Mouse (Mus musculus) erythroblast, embryonic 14.5 days (primary cell): ENCODE measurements around the gene Gm49337. TPM values are rescaled to one million over a fixed set of nuclear protein-coding genes. Genes with fewer than 3 reads are reported as not detected.

ENCODE experiments used
- H3K27me3 ChIP-seq: 2 replicates; pipeline ENCODE4 v1.6.1; 2012; ENCODE audit warnings: inconsistent platforms; ENCODE audit not compliant: control insufficient read depth
- H3K36me3 ChIP-seq: 2 replicates; pipeline ENCODE4 v1.6.1; 2012; ENCODE audit warnings: mild to moderate bottlenecking, inconsistent platforms; ENCODE audit not compliant: control insufficient read depth
- H3K4me1 ChIP-seq: 2 replicates; pipeline ENCODE4 v1.6.1; 2012; ENCODE audit warnings: inconsistent platforms; ENCODE audit not compliant: control insufficient read depth
- H3K4me3 ChIP-seq: replicated peaks from 2 replicates; pipeline ENCODE3; 2012; ENCODE audit warnings: moderate library complexity, mild to moderate bottlenecking, inconsistent platforms
- H3K9me3 ChIP-seq: 2 replicates; pipeline ENCODE4 v1.6.1; 2012; ENCODE audit warnings: low read length, inconsistent platforms, mixed read lengths; ENCODE audit not compliant: control insufficient read depth
- GATA1 ChIP-seq: IDR thresholded peaks from 2 replicates; pipeline ENCODE4 v1.6.1; 2012; ENCODE audit warnings: low read length, inconsistent platforms, mixed read lengths
- TAL1 ChIP-seq: IDR thresholded peaks from 3 replicates; pipeline ENCODE4 v1.6.1; 2012; ENCODE audit warnings: low read length, inconsistent platforms, mixed read lengths
- polyA plus RNA-seq: library from polyadenylated mRNA; stranded (reverse); fragments of >175 nt; gene quantifications from 2 replicates; pipeline ENCODE4 v1.2.3, GENCODE M21; 2012

Gm49337 gene
- polyA plus RNA-seq, 1 experiment, result not detected

- no peak overlapping the region for H3K4me3 ChIP-seq
- TF ChIP-seq GATA1 (no peak), TAL1 (no peak)
Measured at GRCm38 (mm10) chr4:116336294-116336693, 163.1 kb downstream of the Gm49337 start.

GRCm38 (mm10) chr4:116342119-116342518, 168.9 kb downstream of the Gm49337 start:
- Histone ChIP-seq H3K36me3 (no peaks in the 10 kb centered on the region), H3K4me3 (no peak overlapping the region), H3K4me1 (no peaks in the 10 kb centered on the region), H3K27me3 (no peaks in the 10 kb centered on the region), H3K9me3 (no peaks in the 10 kb centered on the region)
- TF ChIP-seq GATA1, result no peak
- TF ChIP-seq TAL1, result no peak

More at GRCm38 (mm10) chr4:116336294-116336693, 163.1 kb downstream of the Gm49337 start:
- Histone ChIP-seq H3K27me3 (no peaks in the 10 kb centered on the region), H3K4me1 (no peaks in the 10 kb centered on the region), H3K36me3 (no peaks in the 10 kb centered on the region), H3K9me3 (no peaks in the 10 kb centered on the region)

Other genes with a start within 250 kb of the Gm49337 start
- gene Dmbx1, start 233.5 kb upstream of the Gm49337 start, polyA plus RNA-seq, result not detected in 2 replicates
- gene Faah, start 155.5 kb upstream of the Gm49337 start, polyA plus RNA-seq, result 0.02 and 0.04 TPM in 2 replicates
- gene Nsun4, start 119.5 kb upstream of the Gm49337 start, polyA plus RNA-seq, result 0.01 and 0.06 TPM in 2 replicates
- 12.6 and 16.3 TPM in 2 replicates for gene Uqcrh, start 98.3 kb upstream of the Gm49337 start, polyA plus RNA-seq
- gene Lrrc41, start 98.1 kb upstream of the Gm49337 start, polyA plus RNA-seq, result 0.56 and 1.2 TPM in 2 replicates
- gene Rad54l, start 49.7 kb upstream of the Gm49337 start, polyA plus RNA-seq, result 0.21 and 0.25 TPM in 2 replicates
- 0.10 and 0.18 TPM in 2 replicates for gene Pomgnt1, start 49.5 kb upstream of the Gm49337 start, polyA plus RNA-seq
- gene Lurap1, start 22.0 kb upstream of the Gm49337 start, polyA plus RNA-seq, result not detected in 2 replicates
- 0.05 TPM in 1 of 2 replicates, not detected in the other for gene Tspan1, start 5.8 kb upstream of the Gm49337 start, polyA plus RNA-seq
- gene 1700042G07Rik, start within 50 bp of the Gm49337 start, polyA plus RNA-seq, result not detected in 2 replicates
- gene Pik3r3, start 48.2 kb downstream of the Gm49337 start, polyA plus RNA-seq, result 0.01 and 0.05 TPM in 2 replicates